Mouse (Mus musculus) frontal cortex, adult 2 months (tissue): ENCODE measurements around the gene Gng7. TPM values are rescaled to one million over a fixed set of nuclear protein-coding genes. Genes with fewer than 3 reads are reported as not detected.

Experiments
- DNase-seq, 2 experiments: peaks; one replicate each; pipeline ENCODE4 v3.0.0; 2022; ENCODE audit warnings: low spot score in 1 of 2; ENCODE audit errors: extremely low spot score in 1 of 2
- polyA plus RNA-seq: library from polyadenylated mRNA; depleted of rRNA; stranded (reverse); fragments of >200 nt; gene quantifications from 2 replicates; pipeline ENCODE4 v1.2.3, GENCODE M21; 2012

Gng7 gene
- polyA plus RNA-seq, 1 experiment: 101 TPM

DNA sequence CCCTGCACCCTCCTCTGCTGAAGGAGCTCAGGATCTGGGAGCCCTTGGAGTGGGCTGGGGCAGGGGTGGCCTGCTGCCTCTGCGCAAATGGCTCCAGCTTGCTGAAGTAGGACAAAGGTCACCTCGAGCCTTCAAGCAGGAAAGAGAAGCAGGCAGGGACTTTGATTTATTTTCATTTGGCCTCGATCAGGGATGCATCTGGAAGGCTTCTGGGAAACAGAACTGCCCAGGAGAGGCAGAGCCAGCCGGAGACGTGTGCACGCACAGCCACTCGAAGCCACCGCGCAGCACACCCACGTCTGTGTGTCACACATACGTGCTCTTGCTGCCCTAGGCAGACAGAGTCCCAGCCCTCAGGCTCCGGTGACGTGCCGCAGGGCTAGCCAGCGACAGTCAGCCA lies 43.2 kb downstream of the Gng7 start:
- DNase-seq: no peak

DNA sequence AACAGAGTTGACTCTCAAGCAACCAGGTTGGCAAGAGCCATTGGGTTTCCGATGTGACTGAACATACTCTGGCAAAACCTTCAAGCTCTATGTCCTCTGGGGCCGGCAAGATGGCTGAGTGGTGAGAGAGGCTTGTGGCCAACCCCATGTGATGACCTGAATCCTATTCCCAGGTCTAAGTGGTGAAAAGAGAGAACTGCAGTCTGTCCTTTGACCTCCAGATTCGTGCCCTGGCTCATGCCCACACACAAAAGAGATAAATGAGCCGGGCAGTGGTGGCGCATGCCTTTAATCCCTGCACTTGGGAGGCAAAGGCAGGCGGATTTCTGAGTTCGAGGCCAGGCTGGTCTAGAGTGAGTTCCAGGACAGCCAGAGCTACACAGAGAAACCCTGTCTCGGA lies 44.6 kb downstream of the Gng7 start:
- DNase-seq: no peak

DNA sequence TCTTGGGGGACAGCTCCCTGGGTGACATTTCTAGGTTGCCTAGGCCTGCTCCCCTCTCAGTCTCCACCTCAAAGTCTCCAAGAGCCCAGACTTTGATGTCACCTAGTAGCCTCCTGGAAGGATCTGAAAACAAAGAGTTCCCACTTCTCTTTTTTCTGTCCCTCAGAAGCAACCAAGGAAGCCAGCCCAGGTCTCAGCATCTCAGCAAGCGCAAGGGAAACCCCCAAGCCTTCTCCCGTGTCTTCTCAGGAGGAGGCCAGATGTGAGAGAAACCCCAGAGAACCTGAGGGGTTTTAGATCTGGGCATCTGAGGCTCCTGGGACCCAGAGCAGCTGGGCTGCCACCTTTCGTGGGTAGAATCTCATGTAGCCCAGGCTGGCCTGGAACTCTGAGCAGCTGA lies 45.4 kb downstream of the Gng7 start:
- no peak for DNase-seq

DNA sequence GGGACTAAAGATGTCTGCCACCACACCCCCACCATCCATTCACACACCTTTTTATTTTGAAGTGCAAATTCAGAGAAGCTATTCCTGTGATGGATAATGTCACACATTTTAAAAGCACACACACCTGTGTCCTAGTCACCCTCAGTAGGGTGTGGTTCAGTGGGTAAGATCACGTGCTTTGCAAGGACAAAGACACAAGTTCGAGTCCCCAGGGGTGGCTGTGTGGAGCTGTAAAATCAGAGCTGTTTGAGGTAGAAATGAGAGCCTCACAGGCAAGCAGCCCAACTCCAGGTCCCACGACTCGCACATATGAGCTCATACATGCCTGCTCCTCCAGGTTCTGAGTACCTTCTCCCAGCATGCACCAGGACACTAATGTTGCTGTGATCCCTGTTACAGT lies 46.6 kb downstream of the Gng7 start:
- DNase-seq: no peak

DNA sequence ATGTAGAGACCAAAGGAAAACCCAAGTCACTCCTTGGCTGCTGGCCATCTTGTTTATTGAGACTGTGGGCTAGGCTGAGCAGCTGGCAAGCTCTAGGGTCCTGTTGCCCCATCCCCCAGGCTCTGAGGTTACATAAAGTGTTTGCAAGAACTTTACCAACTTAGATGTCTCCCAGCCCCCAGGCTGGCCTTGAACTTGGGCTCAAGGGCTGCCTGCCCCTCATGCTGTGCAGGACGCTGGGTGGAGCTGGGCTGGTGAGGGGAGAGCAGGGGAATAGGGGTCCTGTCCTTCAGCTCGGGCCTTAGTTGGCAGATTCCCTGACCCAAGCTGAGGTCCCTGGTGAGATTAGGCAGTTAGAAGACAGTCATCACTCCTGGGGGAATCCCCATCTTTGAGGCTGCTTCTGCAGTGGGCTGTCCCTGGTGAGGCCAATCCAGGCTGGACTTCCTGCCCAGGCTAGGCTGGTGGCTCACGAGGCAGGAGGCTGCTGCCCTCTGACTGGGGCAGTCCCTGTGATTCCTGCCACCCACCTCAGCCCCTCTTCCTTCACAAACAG lies 47.6 kb downstream of the Gng7 start:
- DNase-seq: no peak

DNA sequence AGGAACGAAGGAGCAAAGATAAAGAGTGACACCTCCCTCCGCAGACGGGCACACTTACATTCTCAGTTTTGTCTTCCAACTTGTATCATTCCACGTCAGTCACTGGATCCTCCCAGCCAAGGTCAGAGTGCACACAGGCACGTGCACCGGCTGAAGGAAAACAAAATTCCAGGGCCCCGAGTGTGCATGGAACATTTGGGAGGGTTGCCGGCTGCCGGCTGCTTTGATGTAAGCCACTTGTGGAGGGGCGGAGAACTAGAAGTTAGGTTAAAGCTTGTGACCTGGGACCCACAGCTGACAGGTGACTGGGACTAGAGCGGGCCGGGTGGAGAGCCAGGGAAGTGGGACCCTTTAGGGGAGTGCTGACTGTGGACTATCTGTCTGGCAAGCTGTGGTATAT lies 48.4 kb downstream of the Gng7 start:
- no peak for DNase-seq

DNA sequence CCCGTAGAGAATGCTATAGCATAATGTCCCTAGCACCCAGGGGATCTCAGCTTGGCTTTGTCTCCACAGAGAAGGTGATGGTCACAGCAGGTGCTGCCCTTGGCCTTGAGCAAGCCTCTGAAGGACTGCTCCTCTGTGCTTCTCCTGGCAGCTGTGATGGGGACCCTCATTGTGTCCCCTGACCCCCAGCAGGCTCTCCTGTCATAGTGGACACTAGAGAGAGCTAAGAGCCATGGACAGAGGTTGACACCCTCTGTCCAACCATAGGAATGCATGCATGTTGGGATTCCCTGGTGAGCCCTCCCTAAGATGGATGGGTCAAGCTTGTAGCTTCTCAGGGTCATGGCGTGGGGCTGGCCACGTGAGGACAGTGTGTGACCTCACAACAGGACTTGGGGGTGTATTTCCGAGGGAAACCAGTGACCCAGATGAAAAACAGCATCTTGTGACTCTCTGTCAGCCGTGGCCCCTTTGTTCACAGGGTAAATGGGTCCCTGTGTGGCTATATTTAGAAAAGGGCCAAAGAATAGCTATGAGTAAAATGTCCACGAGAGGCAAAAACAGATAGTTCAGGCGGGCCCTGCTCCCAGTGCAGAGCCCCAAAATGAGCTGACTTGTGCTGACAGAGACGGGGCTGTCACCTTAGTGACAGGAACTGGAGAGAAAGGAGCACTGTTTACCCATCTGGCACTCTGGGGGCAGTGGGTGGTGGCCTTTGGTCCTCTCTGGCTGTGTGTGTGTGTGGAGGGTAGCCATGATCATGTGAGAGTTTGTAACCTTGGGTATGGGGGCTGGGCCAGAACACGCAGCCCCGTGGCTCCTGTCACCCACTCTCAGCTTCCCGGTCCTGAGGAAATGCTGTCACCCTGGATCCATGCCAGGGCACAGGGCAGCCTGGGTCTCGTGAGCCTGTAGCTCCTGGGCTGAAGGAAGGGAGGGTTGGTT lies 51.4 kb downstream of the Gng7 start:
- DNase-seq: no peak

DNA sequence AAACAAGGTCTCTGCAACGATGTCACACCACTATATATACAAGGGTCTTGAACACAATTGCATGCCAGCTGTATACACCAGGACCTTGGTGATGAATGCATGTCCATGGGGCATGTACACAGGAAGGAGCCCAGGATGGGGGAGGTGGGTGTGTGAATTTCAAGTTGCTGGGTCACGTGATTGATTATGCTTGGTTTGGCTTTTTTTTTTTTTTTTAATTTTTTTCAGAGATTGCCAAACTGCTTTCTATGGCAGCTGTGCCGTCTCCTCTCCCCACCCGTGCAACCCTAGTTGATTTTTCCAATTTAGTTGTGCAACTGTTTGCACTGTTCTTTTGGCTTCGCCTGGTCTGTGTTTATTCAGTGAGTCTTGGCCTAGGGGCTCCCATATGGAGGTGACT lies 52.2 kb downstream of the Gng7 start:
- DNase-seq: no peak

DNA sequence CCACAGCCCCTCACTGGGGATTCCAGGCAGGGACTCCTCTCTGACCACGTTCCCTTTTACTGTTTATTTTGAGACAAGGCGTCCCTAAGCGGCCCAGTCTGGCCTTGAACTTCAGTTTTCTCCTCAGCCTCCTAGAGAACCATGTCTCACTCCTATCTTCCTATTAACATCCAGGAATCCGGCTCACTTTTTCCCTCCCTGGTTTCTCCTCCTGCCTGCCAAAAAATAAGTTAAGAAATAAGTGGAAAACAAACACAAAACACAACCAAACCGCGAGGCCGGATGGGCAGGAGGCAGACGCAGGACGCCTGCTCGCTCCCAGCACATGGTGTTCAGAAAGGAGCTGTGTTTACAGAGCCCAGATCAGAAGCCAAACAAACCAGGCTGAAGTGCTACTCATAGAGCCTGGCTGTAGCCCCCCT lies 52.7 kb downstream of the Gng7 start:
- DNase-seq: no peak

DNA sequence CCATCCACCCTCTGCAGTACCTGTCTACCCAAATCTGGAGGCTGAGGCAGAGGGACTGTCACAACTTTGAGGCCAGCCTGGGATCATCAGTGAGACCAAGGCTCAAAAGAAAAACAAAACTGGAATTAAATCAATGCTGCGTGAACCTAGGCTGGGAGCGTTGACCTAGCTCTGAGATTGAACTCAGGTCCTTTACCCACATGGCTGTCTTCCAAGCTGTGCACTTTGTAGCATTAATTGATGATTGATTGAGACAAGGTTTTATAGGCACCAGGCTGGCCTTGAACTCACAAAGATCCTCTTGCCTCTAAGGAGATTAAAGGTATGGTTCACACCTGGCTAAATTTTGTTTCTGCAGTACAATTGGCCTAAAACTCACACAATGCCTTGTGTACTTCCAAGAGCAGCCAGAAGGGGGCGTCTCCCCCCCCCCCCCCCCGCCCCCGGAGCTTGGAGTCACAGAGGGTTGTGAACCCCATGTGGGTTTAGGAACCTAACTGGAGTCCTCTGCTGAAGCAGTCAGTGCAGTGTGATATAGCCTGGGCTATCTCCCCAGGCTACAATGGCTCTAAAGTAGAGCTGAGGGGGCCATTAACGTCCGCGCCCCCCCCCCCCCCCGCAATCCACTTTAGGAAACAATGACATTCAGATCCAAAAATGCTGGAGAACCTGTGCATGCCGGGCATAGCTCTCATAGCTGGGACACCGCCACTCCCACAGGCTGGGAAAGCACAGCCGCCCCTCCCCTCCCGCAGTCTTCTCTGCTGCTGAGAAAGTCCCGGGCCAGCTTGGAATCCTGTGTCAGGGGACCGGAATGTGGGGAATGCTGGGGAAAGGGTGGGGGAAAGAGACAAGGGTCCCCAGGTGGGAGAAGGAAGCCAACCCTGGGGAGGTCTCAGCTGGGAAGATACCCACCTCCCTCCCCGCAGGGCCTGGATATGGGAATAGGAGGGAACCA lies 53.9 kb downstream of the Gng7 start:
- DNase-seq: no peak

DNA sequence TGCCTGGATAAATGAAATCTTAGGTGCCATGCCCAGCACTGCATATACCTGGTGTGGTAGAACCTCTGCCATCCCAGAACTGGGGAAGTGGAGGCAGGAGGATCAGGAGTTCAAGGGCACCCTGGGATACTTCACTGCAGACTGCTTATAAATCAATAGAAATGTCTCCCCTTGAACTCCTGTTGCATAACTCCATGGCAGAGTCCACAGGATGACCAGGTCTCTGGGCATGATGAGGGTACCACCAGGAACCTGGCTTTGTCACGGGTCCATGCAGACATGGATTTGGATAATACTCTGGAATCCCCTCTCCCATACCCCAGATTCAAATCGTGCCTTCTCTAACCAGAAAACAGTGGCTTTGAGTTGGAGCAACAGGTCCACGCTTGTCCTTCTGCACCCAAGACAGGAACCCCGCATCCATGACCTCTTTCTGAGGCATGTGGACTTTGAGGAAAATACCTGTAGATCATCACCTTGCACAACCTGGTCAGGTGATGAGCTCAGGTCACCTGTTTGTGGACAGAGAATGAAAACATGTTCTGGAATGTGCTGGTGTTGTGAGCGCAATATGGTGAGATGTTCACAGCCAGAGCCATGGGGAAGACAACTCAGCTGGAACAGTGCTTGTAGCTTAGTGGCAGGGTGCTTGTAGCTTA lies 55.6 kb downstream of the Gng7 start:
- DNase-seq: no peak

DNA sequence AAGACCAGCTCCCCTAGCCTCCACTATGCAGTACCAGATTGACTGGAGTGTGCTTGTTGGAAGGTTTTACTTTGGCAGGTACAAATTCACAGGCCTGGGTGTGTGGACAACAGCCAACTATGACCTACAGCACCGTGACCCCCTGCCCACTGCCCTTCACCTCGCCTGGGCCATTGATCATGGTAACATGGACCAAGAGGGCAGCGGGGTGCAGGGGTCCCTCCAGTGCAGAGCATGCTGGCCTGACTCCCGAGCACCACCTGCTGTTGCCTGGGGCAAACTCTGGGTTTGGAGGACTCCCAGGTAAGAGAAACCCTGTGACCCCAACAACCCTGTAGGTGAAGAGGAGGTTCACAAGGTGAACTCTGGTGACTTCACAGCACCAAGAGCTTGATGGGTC lies 57.0 kb downstream of the Gng7 start:
- no peak for DNase-seq

DNA sequence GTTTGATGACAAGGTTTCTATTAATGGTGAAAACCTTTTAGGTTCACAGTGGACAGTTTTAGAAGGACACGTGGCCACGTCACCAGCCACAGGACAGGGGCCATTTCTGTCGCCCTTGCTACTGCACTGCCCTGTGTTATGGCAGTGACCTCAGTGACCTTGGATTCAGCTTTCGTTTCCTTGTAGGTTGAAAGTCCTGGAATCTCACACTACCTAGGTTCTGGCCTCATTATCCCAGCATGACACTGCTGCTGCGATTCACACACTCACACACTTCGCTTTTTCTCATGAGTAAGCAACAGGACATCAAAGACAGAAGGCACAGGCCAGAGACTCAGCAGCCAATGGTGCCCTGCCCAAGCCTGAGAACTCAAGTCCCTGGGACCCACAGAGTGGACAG lies 57.8 kb downstream of the Gng7 start:
- DNase-seq: no peak

DNA sequence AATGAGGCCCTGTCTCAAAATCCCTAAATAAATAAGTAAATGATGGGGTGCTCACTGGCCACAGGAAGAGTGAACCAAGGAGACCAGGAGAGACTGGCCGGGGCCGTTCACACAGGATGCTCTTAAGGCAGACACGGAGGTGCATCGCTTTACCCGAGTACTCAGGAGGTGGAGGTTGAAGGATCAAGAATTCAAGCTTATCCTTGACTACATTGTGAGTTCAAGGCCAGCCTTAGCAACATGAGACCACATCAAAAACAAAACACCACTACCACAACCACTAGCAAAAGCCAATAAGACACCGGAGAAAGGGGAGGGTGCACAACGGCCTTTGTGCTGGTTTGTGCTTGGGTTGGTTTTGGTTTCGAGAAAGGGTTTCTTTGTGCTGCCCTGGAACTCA lies 58.4 kb downstream of the Gng7 start:
- DNase-seq: no peak

DNA sequence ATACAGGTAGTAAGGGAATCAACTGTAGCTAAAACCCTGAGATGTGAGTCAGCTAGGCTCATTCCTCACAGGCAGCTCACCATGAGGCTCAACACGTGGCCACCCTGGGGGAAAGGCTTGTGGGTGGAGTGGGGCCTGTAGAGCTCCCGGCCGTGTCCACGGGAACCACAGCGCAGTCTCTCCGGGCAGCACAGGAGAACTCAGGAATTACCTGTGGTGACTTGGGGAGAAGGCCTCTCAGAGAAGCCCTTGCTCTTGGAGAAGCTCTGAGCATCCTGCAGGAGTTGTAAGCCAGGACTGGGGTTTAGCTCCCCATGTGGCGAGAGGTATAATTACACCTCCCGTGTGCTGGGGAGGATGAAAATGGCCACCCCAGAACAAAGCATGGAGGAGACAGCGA lies 59.2 kb downstream of the Gng7 start:
- DNase-seq: peak in 1 of 2 experiments; percentile 67

DNA sequence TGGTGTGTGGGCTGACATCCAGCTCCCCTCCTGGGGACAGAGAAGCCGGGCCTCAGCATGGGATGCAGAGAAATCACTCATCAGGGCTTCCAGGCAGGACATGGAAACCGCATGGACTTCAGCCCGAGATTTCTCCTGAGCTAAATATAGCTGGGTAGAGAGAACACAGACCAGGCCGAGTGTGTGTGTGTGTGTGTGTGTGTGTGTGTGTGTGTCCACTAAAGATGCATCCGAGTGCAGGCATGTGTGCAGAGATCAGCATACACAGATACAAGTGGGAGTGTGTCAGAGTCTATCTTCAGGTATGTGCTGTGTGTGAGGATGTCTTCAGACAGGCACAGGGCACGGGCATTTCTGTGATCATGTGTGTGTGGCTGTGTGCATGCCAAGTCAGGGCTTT lies 59.9 kb downstream of the Gng7 start:
- no peak for DNase-seq

DNA sequence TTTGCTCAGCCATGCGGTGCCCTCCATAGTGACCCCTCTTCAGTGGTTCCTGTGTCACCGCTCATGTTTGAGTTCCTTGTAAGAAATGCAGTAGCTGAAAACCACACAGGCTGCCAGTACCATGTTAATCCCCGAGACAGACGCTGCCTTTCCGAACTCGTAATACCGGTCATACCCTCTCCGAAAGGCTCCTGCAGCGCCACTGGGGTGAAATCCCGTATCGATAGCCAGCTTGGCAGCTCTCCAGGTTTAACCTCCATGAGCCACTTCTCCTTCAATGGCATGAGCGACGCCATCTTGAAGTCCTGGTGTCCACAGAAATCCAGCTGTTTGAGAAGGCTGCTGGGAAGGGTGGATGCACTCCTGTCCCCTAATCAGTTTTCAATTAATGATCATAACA lies 60.3 kb downstream of the Gng7 start:
- no peak for DNase-seq

DNA sequence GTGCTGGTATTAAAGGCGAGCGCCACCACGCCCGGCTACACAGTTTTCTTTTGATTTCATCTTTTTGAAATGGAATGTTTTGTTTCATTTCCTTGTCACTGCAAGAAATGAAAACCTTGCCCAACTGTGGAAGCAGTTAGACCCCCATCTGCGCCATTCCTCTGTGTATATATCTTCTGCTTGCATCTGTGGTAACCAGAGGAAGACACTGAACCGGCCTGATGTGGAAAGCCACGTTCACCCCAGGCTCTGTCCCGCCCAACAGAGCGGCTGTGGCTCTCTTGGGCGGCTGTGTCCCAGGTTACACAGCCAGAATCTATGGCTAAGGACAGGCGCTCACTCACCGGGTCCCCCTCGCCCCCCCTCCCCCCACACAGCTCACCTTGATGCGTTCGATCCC lies 62.3 kb downstream of the Gng7 start:
- no peak for DNase-seq

DNA sequence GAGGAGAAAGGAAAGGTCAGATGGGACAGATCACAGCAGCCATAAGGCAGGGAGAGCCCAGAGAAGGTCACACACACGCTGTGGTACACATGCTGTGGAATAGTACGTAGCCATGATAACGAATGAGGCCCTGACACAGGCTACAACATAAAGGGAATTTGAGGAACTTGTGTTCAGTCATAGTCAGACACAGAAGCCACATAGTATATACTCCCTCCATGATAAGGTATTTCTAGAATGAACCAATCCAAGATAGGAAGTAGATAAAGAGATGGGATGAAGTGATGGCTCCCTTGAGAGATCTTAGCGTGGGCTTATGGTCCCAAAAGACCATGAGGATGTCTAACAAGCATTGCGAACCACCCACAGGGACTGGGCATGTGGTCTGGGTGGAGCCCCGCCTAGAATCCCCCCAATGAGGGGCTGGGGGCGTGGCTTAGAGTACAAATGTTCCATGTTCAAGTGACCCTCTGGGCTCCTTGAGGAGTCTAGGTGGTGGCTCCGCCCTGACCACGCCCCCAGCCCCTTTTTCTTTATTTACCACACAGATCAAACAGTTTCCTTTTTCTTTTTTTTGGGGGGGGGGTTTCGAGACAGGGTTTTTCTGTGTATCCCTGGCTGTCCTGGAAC lies 62.9 kb downstream of the Gng7 start:
- no peak for DNase-seq

DNA sequence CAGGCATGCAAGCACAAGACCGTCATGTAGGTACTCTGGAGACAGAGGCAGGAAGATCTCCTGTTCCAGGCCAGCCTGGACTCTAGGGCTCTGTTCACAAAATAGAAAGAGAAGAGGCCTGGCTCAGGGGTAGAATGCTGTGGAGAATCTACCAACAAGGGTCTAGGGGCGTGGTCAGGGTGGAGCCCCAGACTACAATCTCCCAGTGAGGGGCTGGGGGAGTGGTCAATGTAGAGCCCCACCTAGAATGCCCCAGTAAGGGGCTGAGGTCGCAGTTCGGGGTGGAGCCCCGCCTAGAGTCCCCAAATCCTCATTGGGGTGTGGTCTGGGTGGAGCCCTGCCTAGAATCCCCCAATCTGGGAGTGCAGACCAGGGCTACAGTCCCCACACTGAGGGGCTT lies 64.4 kb downstream of the Gng7 start:
- no peak for DNase-seq
